Mouse (Mus musculus) lung, postnatal 0 days (tissue): Measurements from ENCODE around the gene Slc46a3.

Source experiments
- CTCF ChIP-seq: IDR thresholded peaks from 2 replicates; pipeline ENCODE4 v1.5.1; 2016; ENCODE audit warnings: antibody characterized with exemption, mild to moderate bottlenecking
- EP300 ChIP-seq: IDR thresholded peaks from 2 replicates; pipeline ENCODE4 v1.6.1; 2016; ENCODE audit warnings: antibody characterized with exemption, mild to moderate bottlenecking, control low read depth

DNA sequence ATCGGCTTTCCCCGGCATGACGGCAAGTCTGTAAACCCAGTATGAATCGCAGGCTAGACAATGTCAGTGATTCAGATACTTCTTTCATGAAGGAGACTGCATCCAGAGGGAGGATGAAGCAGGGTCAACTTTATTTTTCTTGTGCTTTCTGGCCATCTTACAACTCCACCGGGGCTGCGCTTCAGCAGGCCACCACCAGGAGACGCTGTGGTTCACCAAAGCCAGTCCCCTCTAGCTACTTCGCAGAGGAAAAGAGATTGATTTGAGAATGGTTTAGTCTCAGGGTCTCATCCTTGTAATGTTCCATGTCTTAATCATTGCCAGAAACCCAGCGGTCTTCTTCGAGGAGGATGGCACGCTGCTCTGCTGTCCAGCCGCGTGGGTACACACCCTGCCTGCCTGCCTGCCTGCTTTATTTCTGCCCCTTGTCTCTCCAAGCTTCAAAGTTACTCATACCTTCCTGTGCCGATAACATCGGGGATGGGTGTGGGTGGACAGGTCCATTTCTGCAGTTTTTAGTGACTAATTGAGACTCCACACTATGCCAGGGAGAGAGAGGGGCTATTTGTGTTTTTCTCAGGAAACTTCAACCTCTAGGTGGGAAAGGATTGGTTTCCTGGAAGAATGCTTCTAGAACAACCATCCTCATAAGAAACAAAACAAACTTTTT lies 31.5 kb upstream of the Slc46a3 start:
- TF ChIP-seq EP300 = peak; percentile 86
- TF ChIP-seq CTCF = peak; percentile 78
